Mouse (Mus musculus): ENCODE measurements around the gene Ak1.
A peak's percentile ranks its signal among the peaks of the same experiment; 100 is the strongest.

Ak1 gene

GRCm38 (mm10) chr2:32621517-32621859 is at the start of gene Ak1:
TSS of gene Ak1 (plus strand) at chr2:32621758.
- DNase-seq (ENCODE audit: low read depth, low spot score): no peak

DNA sequence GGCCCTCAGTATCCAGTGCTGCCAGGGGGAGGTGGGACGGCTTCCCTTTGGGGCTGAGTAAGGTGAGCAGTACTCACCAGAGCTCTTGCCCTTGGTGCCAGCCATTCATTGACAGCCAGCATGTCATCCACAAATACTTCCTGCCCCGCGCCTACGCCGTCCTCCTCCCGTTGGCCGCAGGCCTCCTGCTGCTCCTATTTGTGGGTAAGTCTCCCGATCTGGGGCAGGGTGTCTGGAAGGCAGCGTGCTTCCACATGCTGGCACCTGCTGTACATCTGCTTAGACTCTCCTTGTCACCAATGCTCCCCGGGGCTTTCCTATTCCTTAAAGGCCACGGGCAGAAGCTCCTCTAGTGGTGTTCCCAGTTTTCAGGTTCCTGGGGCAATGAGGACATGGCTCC is 49.4 kb upstream of the Ak1 start:
- DNase-seq (ENCODE audit: low read depth, low spot score): no peak

GRCm38 (mm10) chr2:32574497-32574896 is 47.1 kb upstream of the Ak1 start, which contains the start of gene Pip5kl1:
TSS of gene Pip5kl1 (plus strand) at chr2:32574797.
- no peak for DNase-seq (ENCODE audit: low read depth, low spot score)

GRCm38 (mm10) chr2:32574901-32575585 is 46.5 kb upstream of the Ak1 start:
- no peak for DNase-seq (ENCODE audit: low read depth, low spot score)

GRCm38 (mm10) chr2:32575586-32576160 is 45.9 kb upstream of the Ak1 start, which contains the start of gene 9430097D07Rik:
TSS of gene 9430097D07Rik (minus strand) at chr2:32575684.
- DNase-seq (ENCODE audit: low read depth, low spot score): peak; percentile 75

GRCm38 (mm10) chr2:32576532-32576931 is 45.0 kb upstream of the Ak1 start:
- no peak for DNase-seq (ENCODE audit: low read depth, low spot score)

DNA sequence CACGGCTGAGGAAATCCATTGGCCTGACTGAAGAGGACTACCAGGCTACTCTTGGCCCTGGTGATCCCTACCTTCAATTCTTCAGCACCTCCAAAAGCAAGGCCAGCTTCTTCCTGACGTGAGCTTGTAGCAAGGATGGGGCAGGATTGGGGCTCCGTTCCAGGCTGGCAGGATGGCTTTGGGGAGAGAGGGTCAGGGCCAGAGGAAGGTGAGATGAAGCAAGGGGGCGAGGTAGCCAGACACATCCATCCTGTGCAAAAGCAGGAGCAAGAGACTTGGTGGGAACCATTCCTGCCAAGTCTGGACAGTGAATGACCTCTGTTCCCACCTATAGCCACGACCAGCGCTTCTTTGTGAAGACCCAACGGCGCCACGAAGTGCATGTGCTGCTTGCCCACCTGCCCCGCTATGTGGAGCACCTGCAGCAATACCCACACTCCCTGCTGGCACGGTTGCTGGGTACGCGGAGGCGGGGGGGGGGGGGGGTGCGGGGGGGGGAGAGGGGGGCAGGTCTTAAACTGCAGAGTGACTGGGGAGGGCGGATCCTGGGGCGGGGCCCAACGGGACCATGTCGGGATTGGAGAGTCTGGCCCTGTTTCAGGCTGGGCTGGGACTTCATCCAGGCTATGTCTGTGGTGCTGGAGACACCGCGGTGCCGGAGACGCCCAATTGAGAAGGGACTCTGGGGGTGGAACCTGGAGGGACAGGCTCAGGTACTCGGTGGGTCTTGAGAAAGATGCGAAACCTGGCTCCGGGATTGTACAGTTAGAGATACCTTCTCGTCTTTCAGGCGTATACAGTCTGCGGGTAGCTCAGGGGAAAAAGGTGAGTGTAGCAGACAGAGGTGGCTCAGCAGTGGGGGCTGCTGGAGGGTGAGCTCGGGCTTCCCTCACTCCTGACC is 43.2 kb upstream of the Ak1 start:
- DNase-seq (ENCODE audit: low read depth, low spot score): no peak

- DNase-seq (ENCODE audit: low read depth, low spot score): peak; percentile 82
Measured at GRCm38 (mm10) chr2:32581450-32582095, 40.0 kb upstream of the Ak1 start.

GRCm38 (mm10) chr2:32582830-32583799 is 38.4 kb upstream of the Ak1 start:
- no peak for DNase-seq (ENCODE audit: low read depth, low spot score)

DNA sequence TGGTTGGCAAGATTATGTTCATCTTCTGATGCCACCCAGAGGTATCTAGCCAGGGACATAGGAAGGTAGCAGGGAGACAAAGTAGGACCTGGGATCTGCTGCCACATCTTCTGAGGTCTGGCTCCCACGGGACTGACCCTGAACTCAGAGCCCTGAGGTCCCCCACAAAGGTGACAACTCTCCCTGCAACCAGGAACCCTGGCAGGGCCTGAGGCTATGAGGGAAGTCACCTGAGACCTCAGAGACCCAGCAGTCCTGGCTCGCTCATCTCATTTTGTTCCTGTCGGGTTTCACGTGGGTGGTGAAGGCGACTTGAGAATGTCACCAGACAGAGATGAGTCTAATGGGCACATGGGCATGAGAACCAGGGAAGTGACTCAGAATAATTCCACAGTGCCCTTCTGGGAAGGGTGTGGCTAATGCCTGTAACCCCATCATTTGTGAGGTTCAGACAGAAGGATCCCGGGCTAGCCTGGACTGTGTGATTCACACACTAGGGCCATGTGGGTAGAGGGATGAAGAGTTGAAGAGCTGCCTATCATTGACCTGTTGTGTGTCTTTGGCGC is 36.3 kb upstream of the Ak1 start:
- DNase-seq (ENCODE audit: low read depth, low spot score): no peak

- DNase-seq (ENCODE audit: low read depth, low spot score): peak; percentile 90
Measured at GRCm38 (mm10) chr2:32586871-32587351, 34.6 kb upstream of the Ak1 start, which contains the start of gene St6galnac4. TSS of gene St6galnac4 (plus strand) at chr2:32587095.

DNA sequence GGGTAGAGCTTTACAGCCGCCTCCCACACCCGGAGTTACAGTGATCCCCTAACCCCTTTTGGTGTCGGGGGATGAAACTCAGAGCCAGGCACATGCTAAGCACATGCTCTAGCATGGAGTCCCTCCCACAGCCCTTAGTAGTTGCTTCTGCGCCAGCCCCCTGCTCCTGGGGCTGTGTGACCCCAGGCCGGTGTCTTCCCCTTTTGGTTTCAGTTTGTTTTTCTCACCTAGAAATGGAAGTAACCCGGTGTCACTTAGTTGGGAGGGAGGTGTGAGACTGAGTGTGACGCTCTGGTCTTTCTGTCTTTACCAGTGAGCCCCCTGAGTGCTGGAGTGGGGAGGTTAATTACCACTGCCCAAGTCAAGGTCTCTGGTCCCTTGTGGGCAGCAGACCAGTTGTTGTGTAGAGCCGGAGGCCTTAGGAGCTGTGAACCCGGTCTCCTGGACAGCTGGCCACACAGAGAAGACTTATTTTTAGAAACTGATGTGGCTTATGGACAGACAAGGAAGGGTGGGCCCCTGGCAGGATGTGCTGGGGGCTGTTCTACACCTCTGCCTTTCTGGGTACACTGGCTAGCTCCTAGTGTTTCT is 33.7 kb upstream of the Ak1 start:
- DNase-seq (ENCODE audit: low read depth, low spot score): no peak

GRCm38 (mm10) chr2:32589213-32589795 is 32.3 kb upstream of the Ak1 start:
- DNase-seq (ENCODE audit: low read depth, low spot score): no peak

- DNase-seq (ENCODE audit: low read depth, low spot score): no peak
Measured at GRCm38 (mm10) chr2:32590224-32590623, 31.3 kb upstream of the Ak1 start.

- DNase-seq (ENCODE audit: low read depth, low spot score): no peak
Measured at GRCm38 (mm10) chr2:32591249-32591648, 30.3 kb upstream of the Ak1 start.

DNA sequence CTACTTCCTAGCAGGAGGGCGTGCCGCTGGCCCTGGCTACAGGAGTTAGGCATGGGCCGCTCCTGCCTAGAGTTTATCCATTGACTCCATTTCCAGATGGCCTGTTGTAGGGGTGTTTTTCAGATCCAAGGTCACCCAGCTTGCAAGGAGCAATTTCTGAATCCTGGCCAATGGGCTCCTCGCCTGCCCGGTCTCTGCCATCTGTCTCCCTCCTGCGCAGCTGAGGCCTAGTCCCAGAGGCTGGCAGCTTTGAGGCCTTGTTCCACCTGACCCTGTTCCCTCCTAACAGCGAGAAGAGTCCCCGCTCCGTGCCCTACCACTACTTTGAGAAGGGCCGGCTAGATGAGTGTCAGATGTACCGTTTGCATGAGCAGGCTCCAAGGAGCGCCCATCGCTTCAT is 24.8 kb upstream of the Ak1 start:
- no peak for DNase-seq (ENCODE audit: low read depth, low spot score)

DNA sequence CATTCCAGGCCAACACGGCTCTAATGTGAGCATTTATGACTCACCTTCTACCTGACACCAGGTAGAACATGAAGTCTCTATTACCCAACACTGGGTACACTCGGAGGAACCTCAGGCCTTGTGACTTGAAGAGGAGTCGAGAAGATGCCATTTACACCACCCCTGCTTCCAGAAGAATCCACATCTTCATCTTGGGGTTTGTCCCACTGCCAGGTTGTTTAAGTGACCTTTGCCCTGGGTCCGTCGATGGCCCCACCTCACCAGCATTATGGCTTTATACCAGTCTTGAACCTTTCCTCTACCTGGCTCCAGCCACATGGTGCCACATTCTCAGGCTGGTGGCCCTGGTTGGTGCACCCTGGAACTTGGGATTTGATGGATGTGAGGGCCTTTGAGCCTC is 24.3 kb upstream of the Ak1 start:
- DNase-seq (ENCODE audit: low read depth, low spot score): no peak

DNA sequence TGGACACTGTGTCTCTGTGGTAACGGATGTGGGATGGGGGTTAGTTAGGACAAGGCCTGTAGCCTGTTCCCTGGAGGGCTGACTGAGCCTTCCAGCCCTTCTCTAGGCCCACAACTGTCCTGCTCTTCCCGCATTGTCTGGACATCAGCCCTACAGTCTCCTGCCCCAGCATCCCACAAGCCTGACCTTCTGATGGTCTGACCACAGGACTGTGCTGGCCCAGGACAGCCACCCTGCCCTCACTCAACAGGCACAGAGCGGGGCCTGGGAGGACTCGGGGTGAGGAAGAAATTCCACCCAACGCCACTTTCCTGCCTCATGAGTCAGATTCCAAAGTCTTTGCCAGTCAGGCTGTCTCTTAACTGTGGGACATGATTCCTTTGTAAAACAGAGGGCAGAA is 23.9 kb upstream of the Ak1 start:
- DNase-seq (ENCODE audit: low read depth, low spot score): no peak

DNA sequence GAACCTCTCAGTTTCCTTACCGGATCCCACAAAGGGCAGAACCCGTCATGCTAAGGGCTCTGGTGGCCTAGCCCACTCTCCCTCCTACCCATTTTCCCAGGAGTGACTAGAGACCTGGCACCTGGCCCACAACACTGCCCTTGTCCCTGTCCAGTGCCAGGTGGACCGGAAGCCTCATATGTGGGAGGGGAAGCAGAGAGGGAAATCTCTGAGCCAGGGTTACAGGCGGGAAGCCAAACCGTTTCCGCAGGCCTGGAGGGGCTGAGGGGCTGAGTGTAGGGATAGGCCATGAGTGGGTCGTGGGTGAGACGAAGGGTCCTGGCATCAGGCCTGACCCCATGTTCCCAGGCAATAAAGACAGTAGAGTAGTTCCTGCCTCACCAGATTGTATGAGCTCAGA is 23.1 kb upstream of the Ak1 start:
- no peak for DNase-seq (ENCODE audit: low read depth, low spot score)
